ENCODE assay signal across 27 mouse cellular contexts in genomic region chr9:50729600-50729999, GRCm38 (mm10). TPM values are rescaled to one million over a fixed set of nuclear protein-coding genes. Genes with fewer than 3 reads are reported as not detected.
DNase-seq lines count a peak whose midpoint lies in the region; ATAC-seq lines count a peak whose summit lies in the region.
"Had no signal": no experiment of that assay in that cellular context is flagged by ENCODE, and none has a peak within 500 bp of the region (broad histone marks: within the 10 kb centered on the region; RNA-seq: fewer than 3 reads in every experiment).

No protein-coding gene starts in this region.

- no peaks in the 10 kb centered on the region for H3K36me3 ChIP-seq in hindbrain, embryonic 13.5 days
- no peaks in the 10 kb centered on the region for H3K36me3 ChIP-seq in hindbrain, embryonic 14.5 days (replicated peaks; ENCODE audit: control insufficient read depth, insufficient read depth)
- no peaks in the 10 kb centered on the region for H3K36me3 ChIP-seq in kidney, embryonic 15.5 days
- H3K36me3 ChIP-seq: embryonic facial prominence, embryonic 15.5 days; forebrain, embryonic 15.5 days; heart, embryonic 15.5 days; limb, embryonic 12.5 days had no signal

- no peak overlapping the region for H3K4me3 ChIP-seq in hindbrain, embryonic 13.5 days
- no peak overlapping the region for H3K4me3 ChIP-seq in hindbrain, embryonic 14.5 days (replicated peaks; ENCODE audit: low read length)
- H3K4me3 ChIP-seq in kidney, embryonic 15.5 days (replicated peaks), result no peak overlapping the region
- H3K4me3 ChIP-seq: embryonic facial prominence, embryonic 15.5 days; forebrain, embryonic 15.5 days; heart, embryonic 15.5 days; limb, embryonic 12.5 days had no signal

- no peaks in the 10 kb centered on the region for H3K27me3 ChIP-seq in hindbrain, embryonic 13.5 days
- no peaks in the 10 kb centered on the region for H3K27me3 ChIP-seq in hindbrain, embryonic 14.5 days (ENCODE audit: control insufficient read depth, insufficient read depth, low read length)
- H3K27me3 ChIP-seq in kidney, embryonic 15.5 days, result no peaks in the 10 kb centered on the region
- H3K27me3 ChIP-seq: CH12.LX; embryonic facial prominence, embryonic 15.5 days; forebrain, embryonic 15.5 days; heart, embryonic 15.5 days; limb, embryonic 12.5 days had no signal

- no peak overlapping the region for H3K9ac ChIP-seq in hindbrain, embryonic 13.5 days
- H3K9ac ChIP-seq in hindbrain, embryonic 14.5 days, result no peak overlapping the region
- no peak overlapping the region for H3K9ac ChIP-seq in kidney, embryonic 15.5 days
- H3K9ac ChIP-seq: embryonic facial prominence, embryonic 15.5 days; forebrain, embryonic 15.5 days; heart, embryonic 15.5 days; limb, embryonic 12.5 days; liver, postnatal 0 days had no signal

- peak overlapping the region; percentile 23; the same call in 1 of the 2 replicates for H3K27ac ChIP-seq in hindbrain, embryonic 13.5 days
- no peak overlapping the region for H3K27ac ChIP-seq in hindbrain, embryonic 14.5 days
- no peak overlapping the region for H3K27ac ChIP-seq in kidney, embryonic 15.5 days
- H3K27ac ChIP-seq: embryonic facial prominence, embryonic 15.5 days; heart, embryonic 15.5 days; limb, embryonic 12.5 days had no signal

- no peak for ATAC-seq in hindbrain, embryonic 13.5 days (ENCODE audit: low FRiP score)
- no peak for ATAC-seq in hindbrain, embryonic 14.5 days (ENCODE audit: low FRiP score)
- no peak for ATAC-seq in kidney, embryonic 15.5 days (replicated peaks; ENCODE audit: low FRiP score)
- ATAC-seq: forebrain, embryonic 15.5 days; liver, postnatal 0 days; lung, postnatal 0 days had no signal

- no peaks in the 10 kb centered on the region for H3K9me3 ChIP-seq in hindbrain, embryonic 13.5 days
- no peaks in the 10 kb centered on the region for H3K9me3 ChIP-seq in hindbrain, embryonic 14.5 days (ENCODE audit: control insufficient read depth, low read length)
- no peaks in the 10 kb centered on the region for H3K9me3 ChIP-seq in kidney, embryonic 15.5 days (replicated peaks)
- H3K9me3 ChIP-seq: embryonic facial prominence, embryonic 15.5 days; forebrain, embryonic 15.5 days; heart, embryonic 15.5 days; limb, embryonic 12.5 days had no signal

- peaks cover 42% of the 10 kb centered on the region for H3K4me1 ChIP-seq in hindbrain, embryonic 13.5 days (replicated peaks)
- H3K4me1 ChIP-seq in hindbrain, embryonic 14.5 days (replicated peaks; ENCODE audit: control insufficient read depth, insufficient read depth, low read length), result peaks cover 43% of the 10 kb centered on the region
- H3K4me1 ChIP-seq in kidney, embryonic 15.5 days, result peaks cover 26% of the 10 kb centered on the region

- WGBS in hindbrain, embryonic 13.5 days, result 69% methylated on average over 4 of the region's 4 CpGs
- 70% methylated on average over 4 of the region's 4 CpGs for WGBS in hindbrain, embryonic 14.5 days
- 32% methylated on average over 4 of the region's 4 CpGs for WGBS in kidney, embryonic 15.5 days

- H3K4me2 ChIP-seq in hindbrain, embryonic 13.5 days, result no peak overlapping the region
- H3K4me2 ChIP-seq in hindbrain, embryonic 14.5 days (replicated peaks), result no peak overlapping the region
- no peak overlapping the region for H3K4me2 ChIP-seq in kidney, embryonic 15.5 days
- H3K4me2 ChIP-seq: embryonic facial prominence, embryonic 15.5 days; forebrain, embryonic 15.5 days; heart, embryonic 15.5 days; limb, embryonic 12.5 days; liver, embryonic 11.5 days; midbrain, embryonic 11.5 days had no signal

- no peak for DNase-seq in hindbrain, embryonic 14.5 days (ENCODE audit: low spot score)
- DNase-seq in kidney, postnatal 10 days, result peak; percentile 48
- peak; percentile 8 for DNase-seq in A20 (ENCODE audit: low read depth, low spot score)
- DNase-seq in kidney, postnatal 14 days, result peak; percentile 50
- DNase-seq in T-cell, adult 2 months (ENCODE audit: low spot score), result no peak
- DNase-seq in spleen, adult 18-20 months, result no peak
- DNase-seq: adrenal gland, postnatal 25 days; B cell, adult 2 months; cerebellum, adult 9-10 months; gastrocnemius, postnatal 25 days; heart, adult 18-20 months; heart, postnatal 4 days; liver, postnatal 0 days; retina, postnatal 1 day; right cerebral cortex, postnatal 25 days; thymus, adult 18-20 months; thymus, postnatal 4 days had no signal

RNA-seq across cellular contexts. Expression of gene Dixdc1, which starts 9.7 kb away (rescaled TPM):
- polyA plus RNA-seq in hindbrain, embryonic 13.5 days (2015; fragmentation: Nextera tagmentation; extraction: Ambion mirVana), result 35.0 and 36.4 TPM in 2 replicates
- 35.3 and 37.2 TPM in 2 replicates for polyA plus RNA-seq in hindbrain, embryonic 14.5 days (2014; fragmentation: Nextera tagmentation; extraction: Ambion mirVana)
- 8.3 and 8.5 TPM in 2 replicates for polyA plus RNA-seq in kidney, embryonic 15.5 days (2015; fragmentation: Nextera tagmentation; extraction: Ambion mirVana)

RNA-seq across cellular contexts. Expression of gene 2310030G06Rik, which starts 16.7 kb away (rescaled TPM):
- 1.1 and 1.9 TPM in 2 replicates for polyA plus RNA-seq in hindbrain, embryonic 13.5 days (2015; fragmentation: Nextera tagmentation; extraction: Ambion mirVana)
- 1.7 and 2.1 TPM in 2 replicates for polyA plus RNA-seq in hindbrain, embryonic 14.5 days (2014; fragmentation: Nextera tagmentation; extraction: Ambion mirVana)
- polyA plus RNA-seq in kidney, embryonic 15.5 days (2015; fragmentation: Nextera tagmentation; extraction: Ambion mirVana), result 8.9 and 9.2 TPM in 2 replicates

RNA-seq across cellular contexts. Expression of gene Cryab, which starts 21.5 kb away (rescaled TPM):
- 10.7 and 11.3 TPM in 2 replicates for polyA plus RNA-seq in hindbrain, embryonic 13.5 days (2015; fragmentation: Nextera tagmentation; extraction: Ambion mirVana)
- 11.9 and 14.9 TPM in 2 replicates for polyA plus RNA-seq in hindbrain, embryonic 14.5 days (2014; fragmentation: Nextera tagmentation; extraction: Ambion mirVana)
- 53.1 and 59.0 TPM in 2 replicates for polyA plus RNA-seq in kidney, embryonic 15.5 days (2015; fragmentation: Nextera tagmentation; extraction: Ambion mirVana)

RNA-seq across cellular contexts. Expression of gene Hspb2, which starts 22.6 kb away (rescaled TPM):
- 1.3 and 1.7 TPM in 2 replicates for polyA plus RNA-seq in hindbrain, embryonic 13.5 days (2015; fragmentation: Nextera tagmentation; extraction: Ambion mirVana)
- 0.83 and 1.8 TPM in 2 replicates for polyA plus RNA-seq in hindbrain, embryonic 14.5 days (2014; fragmentation: Nextera tagmentation; extraction: Ambion mirVana)
- polyA plus RNA-seq in kidney, embryonic 15.5 days (2015; fragmentation: Nextera tagmentation; extraction: Ambion mirVana), result 8.1 and 10.5 TPM in 2 replicates
- polyA plus RNA-seq: forebrain, embryonic 15.5 days had no signal

RNA-seq across cellular contexts. Expression of gene Fdxacb1, which starts 38.4 kb away (rescaled TPM):
- polyA plus RNA-seq in hindbrain, embryonic 13.5 days (2015; fragmentation: Nextera tagmentation; extraction: Ambion mirVana), result 11.5 and 12.3 TPM in 2 replicates
- polyA plus RNA-seq in hindbrain, embryonic 14.5 days (2014; fragmentation: Nextera tagmentation; extraction: Ambion mirVana), result 10.1 and 10.7 TPM in 2 replicates
- polyA plus RNA-seq in kidney, embryonic 15.5 days (2015; fragmentation: Nextera tagmentation; extraction: Ambion mirVana), result 10.9 and 11.7 TPM in 2 replicates

Comparison
In these comparisons a context has a peak if more than half of its experiments do, and no peak if none do; other contexts are left out.
1. DNase-seq: peak in kidney, postnatal 10 days (single experiment), A20 (single experiment) and kidney, postnatal 14 days (single experiment); none in hindbrain, embryonic 14.5 days (single experiment), T-cell, adult 2 months (single experiment) and spleen, adult 18-20 months (0 of 2).